Mouse (Mus musculus) brain, embryonic 14.5 days (tissue): Measurements from ENCODE around the gene Chrm1.

Experiments used
- CTCF ChIP-seq: fragments of 200-500 bp; IDR thresholded peaks from 2 replicates; pipeline ENCODE4 v1.5.1; 2012; ENCODE audit warnings: inconsistent platforms, mild to moderate bottlenecking, moderate library complexity, borderline replicate concordance; ENCODE audit not compliant: insufficient read depth, insufficient read length; ENCODE audit errors: extremely low read depth
- POLR2A ChIP-seq: fragments of 200-500 bp; IDR thresholded peaks from 2 replicates; pipeline ENCODE4 v1.6.1; 2012; ENCODE audit warnings: mild to moderate bottlenecking, inconsistent platforms, borderline replicate concordance; ENCODE audit not compliant: poor library complexity, insufficient read depth, insufficient read length, severe bottlenecking; ENCODE audit errors: extremely low read depth

GRCm38 (mm10) chr19:8646393-8646792, 17.2 kb upstream of the Chrm1 start:
- TF ChIP-seq CTCF (no peak), POLR2A (no peak)
